Mouse (Mus musculus): ENCODE data around the gene Slc6a20a. TPM values are rescaled to one million over a fixed set of nuclear protein-coding genes. Genes with fewer than 3 reads are reported as not detected.

The Slc6a20a gene
- total RNA-seq, 2 experiments from 2014 or later: 15.9 to 21.1 TPM

GRCm38 (mm10) chr9:123640106-123640505 is 38.6 kb downstream of the Slc6a20a start:
- no peak for DNase-seq (ENCODE audit: low spot score in 2 of 2)
- intact Hi-C loops (cut with DNase I): no loop called here

GRCm38 (mm10) chr9:123638668-123639089 is 40.0 kb downstream of the Slc6a20a start:
- DNase-seq (ENCODE audit: low spot score in 2 of 2): peak; percentile 37 to 64
- intact Hi-C loops (cut with DNase I): loop anchor here (2.0 to 5.0 kb wide), 2 partner anchors 74 to 158 kb away; no protein-coding TSS in a partner anchor

GRCm38 (mm10) chr9:123638231-123638630 is 40.5 kb downstream of the Slc6a20a start:
- intact Hi-C loops (cut with DNase I): loop anchor here (2.0 to 5.0 kb wide), 2 partner anchors 74 to 159 kb away; no protein-coding TSS in a partner anchor
- DNase-seq (ENCODE audit: low spot score in 2 of 2): no peak

- intact Hi-C loops (cut with DNase I): loop anchor here (5.0 kb wide), 1 partner anchor 76 kb away; no protein-coding TSS in a partner anchor
- DNase-seq (ENCODE audit: low spot score in 2 of 2): no peak
Measured at GRCm38 (mm10) chr9:123636771-123637170, 41.9 kb downstream of the Slc6a20a start.

- intact Hi-C loops (cut with DNase I): no loop called here
- no peak for DNase-seq (ENCODE audit: low spot score in 2 of 2)
Measured at GRCm38 (mm10) chr9:123632993-123633392, 45.7 kb downstream of the Slc6a20a start.

- intact Hi-C loops (cut with DNase I): no loop called here
- no peak for DNase-seq (ENCODE audit: low spot score in 2 of 2)
Measured at GRCm38 (mm10) chr9:123632281-123632680, 46.4 kb downstream of the Slc6a20a start, which contains the start of gene Slc6a20b. Gene Slc6a20b (minus strand): TSS chr9:123632565.

- intact Hi-C loops (cut with DNase I): no loop called here
Measured at GRCm38 (mm10) chr9:123631666-123632065, 47.0 kb downstream of the Slc6a20a start.

GRCm38 (mm10) chr9:123625821-123626220 is 52.9 kb downstream of the Slc6a20a start:
- intact Hi-C loops (cut with DNase I): no loop called here
- DNase-seq (ENCODE audit: low spot score in 2 of 2): no peak

More at GRCm38 (mm10) chr9:123631666-123632065, 47.0 kb downstream of the Slc6a20a start:
- DNase-seq (ENCODE audit: low spot score in 2 of 2): no peak

GRCm38 (mm10) chr9:123624741-123625140 is 53.9 kb downstream of the Slc6a20a start:
- no peak for DNase-seq (ENCODE audit: low spot score in 2 of 2)
- intact Hi-C loops (cut with DNase I): no loop called here

- intact Hi-C loops (cut with DNase I): no loop called here
- no peak for DNase-seq (ENCODE audit: low spot score in 2 of 2)
Measured at GRCm38 (mm10) chr9:123620311-123621098, 58.2 kb downstream of the Slc6a20a start.

- DNase-seq (ENCODE audit: low spot score in 2 of 2): no peak
- intact Hi-C loops (cut with DNase I): no loop called here
Measured at GRCm38 (mm10) chr9:123601529-123601928, 77.2 kb downstream of the Slc6a20a start.

GRCm38 (mm10) chr9:123597376-123597775 is 81.3 kb downstream of the Slc6a20a start:
- DNase-seq (ENCODE audit: low spot score in 2 of 2): no peak
- intact Hi-C loops (cut with DNase I): no loop called here

GRCm38 (mm10) chr9:123596910-123597309 is 81.8 kb downstream of the Slc6a20a start:
- no peak for DNase-seq (ENCODE audit: low spot score in 2 of 2)
- intact Hi-C loops (cut with DNase I): no loop called here

GRCm38 (mm10) chr9:123595194-123595593 is 83.5 kb downstream of the Slc6a20a start:
- intact Hi-C loops (cut with DNase I): no loop called here
- DNase-seq (ENCODE audit: low spot score in 2 of 2): no peak

- intact Hi-C loops (cut with DNase I): no loop called here
- no peak for DNase-seq (ENCODE audit: low spot score in 2 of 2)
Measured at GRCm38 (mm10) chr9:123589240-123589910, 89.3 kb downstream of the Slc6a20a start.

Other genes starting within 250 kb of the Slc6a20a start
- gene Limd1, start 200.2 kb downstream of the Slc6a20a start, total RNA-seq (2021): 1 to 10 TPM; 6.1 to 7.2 TPM
- 10 to 100 TPM; 59.5 to 61.9 TPM for gene Sacm1l, start 149.1 kb downstream of the Slc6a20a start, total RNA-seq (2021)
- under 1 TPM; 0.43 to 0.55 TPM for gene Slc6a20b, start 46.3 kb downstream of the Slc6a20a start, total RNA-seq (2021)
- gene Ccr9, start 446 bp downstream of the Slc6a20a start, total RNA-seq (2021): under 1 TPM; 0.07 to 0.11 TPM
- gene Lztfl1, start 38.8 kb upstream of the Slc6a20a start, total RNA-seq (2021): 10 to 100 TPM; 77.8 to 81.6 TPM
- not detected for gene Cxcr6, start 127.6 kb upstream of the Slc6a20a start, total RNA-seq (2021)
- 10 to 100 TPM; 22.0 to 26.8 TPM for gene Fyco1, start 173.0 kb upstream of the Slc6a20a start, total RNA-seq (2021)
- gene Xcr1, start 183.1 kb upstream of the Slc6a20a start, total RNA-seq (2021): not detected